Mouse (Mus musculus) layer of hippocampus, postnatal 36 days (tissue): ENCODE measurements around the gene Mysm1. TPM values are rescaled to one million over a fixed set of nuclear protein-coding genes. Genes with fewer than 3 reads are reported as not detected.

Experiments
- DNase-seq, 2 experiments: peaks; one replicate each; pipeline ENCODE4 v3.0.0; 2022
- total RNA-seq, 2 experiments: library from RNA; stranded (reverse); gene quantifications; 2 replicates each; pipeline ENCODE4 v1.2.3; 2021

Mysm1 gene
- 10 to 100 TPM; 31.9 to 35.7 TPM for total RNA-seq

DNA sequence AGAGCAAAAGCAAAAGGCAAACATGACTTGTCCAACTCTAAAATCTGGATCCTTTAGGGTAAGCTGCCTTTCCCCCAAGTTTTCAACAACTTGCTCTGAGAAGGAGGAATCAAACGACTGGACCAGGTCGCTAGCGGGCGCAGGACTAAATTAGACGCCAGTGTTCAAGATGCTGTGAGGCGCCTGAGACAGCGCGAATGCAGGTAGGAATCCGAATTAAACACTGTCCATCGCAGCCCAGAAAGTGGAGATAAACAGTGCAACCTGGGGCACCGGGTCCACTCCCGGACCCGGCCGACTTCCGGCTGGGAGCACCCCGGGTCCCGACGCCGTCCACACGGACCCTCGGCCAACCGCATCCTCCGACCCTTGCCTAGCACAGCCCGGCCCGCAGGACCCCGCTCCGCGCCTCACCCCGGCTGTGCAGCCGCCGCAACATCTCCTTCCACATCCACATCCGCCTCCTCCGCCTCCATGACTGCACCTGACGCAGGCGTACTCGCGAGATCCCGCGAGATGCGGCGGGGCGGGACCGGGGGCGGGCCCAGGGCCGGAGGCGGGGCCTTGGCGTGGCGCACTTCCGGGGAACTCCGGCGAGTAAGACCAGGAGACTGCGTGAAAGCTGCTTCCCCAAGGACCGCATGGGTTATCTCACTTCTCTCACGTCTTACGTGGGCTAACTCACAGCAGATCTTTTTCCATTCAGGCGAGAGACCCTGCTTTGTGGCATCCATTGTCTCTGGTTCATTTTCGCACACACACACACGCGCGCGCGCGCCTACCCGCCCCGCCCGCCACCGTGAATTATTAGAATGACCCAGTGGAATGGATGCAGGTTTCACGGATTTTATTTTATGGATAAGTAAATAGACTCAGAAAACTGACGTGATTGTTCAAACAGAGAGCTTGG is at the start of gene Mysm1:
Gene Mysm1, minus strand, starts transcription at position 511 of the 910 bp plus-strand sequence.
- DNase-seq = peak; percentile 92 to 93

DNA sequence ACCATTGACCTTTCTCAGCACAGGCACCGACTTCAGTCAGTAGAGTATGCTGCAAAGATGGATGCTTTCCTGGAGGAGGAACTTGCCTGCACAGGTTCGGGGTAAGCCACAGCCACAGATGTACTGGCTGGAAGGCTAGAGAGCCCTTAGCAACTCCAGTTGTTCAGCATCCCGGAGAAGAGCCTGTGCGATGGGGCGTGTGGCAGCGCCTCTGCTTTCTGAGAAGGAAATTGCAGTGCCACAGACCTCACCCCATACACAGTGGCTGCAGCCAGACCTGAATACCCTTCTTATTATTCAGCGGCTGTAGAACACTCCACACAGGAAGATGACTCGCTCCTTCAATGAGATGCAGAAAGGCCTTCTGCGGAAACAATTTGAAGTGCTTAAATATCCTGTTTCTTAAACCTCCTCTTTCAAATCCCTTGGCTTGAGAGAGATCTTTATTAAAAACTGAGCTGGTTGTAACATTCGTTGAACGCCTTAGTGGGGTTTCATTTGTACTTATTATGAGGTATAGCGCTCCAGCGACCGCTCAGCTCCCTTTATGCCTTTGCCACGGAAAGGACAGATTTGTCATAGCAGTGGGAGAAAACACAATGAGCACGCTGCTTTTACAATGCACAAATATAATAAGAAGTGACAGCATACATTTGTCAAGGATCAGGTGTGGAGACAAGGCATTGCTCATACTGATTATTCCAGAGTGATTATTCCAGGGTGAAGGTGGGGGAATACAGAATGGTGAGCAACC is 47.1 kb upstream of the Mysm1 start:
- no peak for DNase-seq

DNA sequence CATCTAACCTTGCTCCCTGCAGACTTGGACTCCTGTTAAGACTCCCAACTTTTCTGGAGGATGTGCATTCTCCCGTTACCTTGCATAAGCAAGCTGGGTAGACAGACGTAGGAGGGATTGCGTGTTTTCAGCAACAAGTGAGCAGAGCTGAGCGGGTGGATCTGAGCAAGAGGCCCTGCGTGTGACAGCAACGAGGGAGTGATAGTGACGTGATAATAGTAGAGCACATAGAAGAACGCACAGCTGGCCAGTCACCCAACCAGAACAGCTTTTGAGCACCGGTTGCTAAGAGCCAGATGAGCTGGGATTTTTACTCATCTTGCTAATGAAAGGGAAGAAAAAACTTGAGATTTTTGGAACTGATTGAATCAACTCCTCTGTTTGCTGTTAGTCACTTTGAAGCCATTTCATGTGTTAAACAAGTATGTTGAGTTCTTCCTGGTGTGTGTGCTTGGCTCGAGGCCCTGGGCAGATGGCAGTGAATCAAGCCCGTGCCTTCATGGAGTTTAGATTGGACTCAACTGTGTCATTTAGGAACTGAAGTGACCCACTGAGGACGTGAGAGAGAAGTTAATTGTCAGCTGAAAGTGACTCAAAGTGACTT is 44.6 kb upstream of the Mysm1 start:
- DNase-seq = no peak

DNA sequence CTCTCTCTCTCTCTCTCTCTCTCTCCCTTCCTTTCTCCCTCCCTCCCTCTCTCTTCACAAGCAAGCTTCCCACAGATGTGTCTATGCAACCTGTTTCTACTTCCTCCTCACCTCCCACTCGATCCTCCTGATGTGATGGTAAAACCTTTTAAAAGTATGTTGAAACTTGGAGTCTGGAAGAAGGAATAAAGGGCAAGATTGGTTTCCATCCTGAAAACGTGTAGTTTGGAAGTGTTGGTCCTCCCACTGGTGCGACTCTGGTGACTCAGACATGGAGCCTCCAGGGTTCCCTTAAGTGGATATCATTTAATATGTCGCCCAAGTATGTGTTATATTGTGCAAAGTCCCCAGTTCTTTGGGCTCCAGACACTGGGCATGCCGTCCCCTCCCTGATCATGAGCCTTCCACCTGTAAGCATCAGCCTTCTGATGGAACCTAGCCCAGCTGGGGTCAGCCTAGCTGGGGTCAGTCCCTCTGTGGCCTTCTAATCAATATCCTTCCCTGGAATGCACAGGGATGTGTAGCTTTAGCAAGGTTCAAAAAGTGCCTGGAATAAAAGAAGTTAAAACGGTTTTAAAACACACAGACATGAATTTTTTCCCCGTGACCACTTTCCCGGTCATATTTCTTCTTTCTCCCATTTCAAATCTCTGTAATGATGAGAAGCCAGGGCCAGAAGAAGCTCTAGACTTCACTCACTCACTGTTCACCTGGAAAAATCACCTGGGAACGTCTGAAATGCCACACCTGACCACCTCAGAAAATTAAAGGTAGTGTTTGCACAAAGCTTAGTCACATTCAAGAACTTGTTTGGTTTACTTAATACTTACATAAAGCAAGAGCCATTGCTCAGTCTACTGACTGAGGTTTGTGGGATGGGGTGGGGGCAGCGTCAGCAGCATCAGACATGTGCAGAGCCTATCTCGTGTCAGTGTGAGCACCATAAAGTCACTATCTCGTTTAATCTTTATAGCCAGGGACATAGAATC is 43.0 kb upstream of the Mysm1 start:
- DNase-seq = no peak

DNA sequence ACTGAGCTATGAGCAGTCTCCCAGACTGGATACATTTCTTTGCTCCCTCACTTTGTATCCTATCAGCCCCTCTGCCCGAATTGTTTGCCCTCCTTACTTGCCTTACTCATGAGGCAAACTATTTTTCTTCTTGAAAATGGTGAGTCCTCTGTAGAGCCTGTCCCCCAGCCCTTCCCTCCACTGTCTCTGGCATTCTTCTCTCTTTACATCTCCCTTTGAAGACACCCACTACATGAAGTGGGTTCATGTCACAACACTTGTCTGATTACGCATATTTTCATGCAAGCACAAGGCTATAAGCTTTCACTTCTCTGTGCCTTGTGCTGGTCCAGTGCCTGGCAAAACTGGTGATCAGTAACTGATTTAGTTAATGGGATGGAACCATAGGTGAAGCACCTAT is 41.3 kb upstream of the Mysm1 start:
- DNase-seq = no peak

DNA sequence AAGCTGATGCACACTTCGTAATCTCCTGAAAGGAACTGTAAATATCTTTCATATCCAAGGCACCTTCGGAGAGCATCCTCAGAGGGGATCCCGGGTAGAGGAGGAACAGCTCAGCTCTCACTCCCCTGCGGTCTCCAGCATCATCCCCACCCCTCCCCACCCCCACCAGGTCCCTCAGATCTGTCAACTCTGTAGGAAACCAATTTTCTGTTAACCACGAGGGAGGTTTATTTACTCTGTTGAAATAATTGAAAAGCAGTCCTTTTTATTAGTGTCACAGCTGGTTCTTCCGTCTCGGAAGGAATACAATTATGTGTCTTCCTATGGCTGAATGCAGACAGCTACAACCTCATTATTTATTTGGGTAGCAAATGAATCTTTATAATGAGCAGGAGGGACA is 39.3 kb upstream of the Mysm1 start:
- no peak for DNase-seq

DNA sequence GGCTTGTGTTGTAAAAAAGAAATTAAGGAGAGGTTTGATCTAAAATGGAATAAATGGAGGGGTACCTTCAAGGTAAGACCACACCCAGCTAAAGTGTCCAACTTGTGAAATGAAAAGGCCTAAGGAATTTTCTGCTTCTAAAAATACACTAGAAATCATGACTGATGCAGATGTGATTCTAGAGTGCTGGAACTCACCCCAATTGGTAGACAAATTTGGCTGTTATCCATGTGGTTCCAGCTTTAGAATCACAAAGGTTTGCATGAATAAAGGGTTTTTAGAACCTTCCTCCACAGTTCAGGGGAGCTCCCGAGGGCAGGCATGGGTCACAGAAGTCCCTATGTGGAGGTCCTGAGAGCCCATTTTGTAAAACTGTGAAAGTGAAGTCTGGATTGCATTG is 33.8 kb upstream of the Mysm1 start:
- no peak for DNase-seq

DNA sequence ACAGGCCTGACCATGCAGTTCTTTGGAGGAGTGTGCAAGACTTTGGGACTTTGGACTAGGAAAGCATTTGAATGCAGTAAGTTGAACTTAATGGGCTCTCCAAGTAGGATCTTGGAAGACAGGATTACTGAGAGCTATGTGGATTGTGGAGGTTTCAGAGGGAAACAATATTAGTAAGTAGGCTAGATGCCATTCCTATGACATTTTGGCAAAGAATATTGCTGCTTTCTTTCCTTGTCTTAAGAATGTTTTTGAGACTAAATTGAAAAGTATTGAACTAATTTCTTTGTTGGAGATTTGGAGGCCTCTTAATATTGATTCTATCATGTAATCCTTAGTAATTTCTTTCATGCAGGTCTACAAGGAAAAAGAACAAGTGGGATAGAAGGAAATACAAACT is 33.4 kb upstream of the Mysm1 start:
- DNase-seq = no peak

DNA sequence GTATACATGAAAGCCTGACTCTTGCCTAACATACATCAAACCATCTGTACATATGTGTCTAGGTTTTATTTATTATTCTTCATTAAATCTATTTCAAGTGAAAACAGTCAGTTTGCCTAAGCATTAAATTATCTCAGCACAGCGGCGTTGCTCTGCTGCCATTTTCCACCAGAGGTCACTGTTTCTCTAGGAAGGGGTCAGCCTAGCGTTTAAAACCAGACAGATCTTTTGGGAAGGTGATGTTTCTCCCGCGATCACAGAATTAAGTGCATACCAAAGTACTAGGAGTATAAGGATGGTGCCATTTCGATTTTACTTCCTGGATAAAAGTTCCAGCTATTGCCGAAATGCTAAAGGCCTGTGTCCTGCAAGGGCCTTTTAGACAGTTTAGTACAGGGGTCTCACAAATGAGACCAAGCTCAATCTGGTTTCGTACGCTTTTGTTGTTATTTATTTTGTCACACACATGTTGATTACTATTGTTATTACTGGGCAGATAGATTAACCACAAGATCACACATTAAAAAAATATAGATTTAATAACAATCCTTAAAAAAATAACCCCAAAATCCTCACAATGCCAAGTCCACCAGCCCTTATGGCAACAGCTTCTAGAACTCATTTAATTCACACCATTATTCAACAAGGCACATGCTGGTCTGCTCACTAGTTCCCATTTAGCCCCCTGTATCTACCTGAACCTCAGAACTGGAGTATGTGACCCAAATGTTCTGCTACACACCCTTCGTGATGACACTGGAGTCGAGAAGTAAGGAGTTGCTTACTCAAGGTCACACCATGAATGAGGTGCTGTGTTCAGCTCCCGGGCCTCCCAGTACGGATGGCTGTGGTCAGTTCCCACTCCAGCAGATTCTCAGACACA is 29.5 kb upstream of the Mysm1 start:
- DNase-seq = peak; percentile 72 to 74

DNA sequence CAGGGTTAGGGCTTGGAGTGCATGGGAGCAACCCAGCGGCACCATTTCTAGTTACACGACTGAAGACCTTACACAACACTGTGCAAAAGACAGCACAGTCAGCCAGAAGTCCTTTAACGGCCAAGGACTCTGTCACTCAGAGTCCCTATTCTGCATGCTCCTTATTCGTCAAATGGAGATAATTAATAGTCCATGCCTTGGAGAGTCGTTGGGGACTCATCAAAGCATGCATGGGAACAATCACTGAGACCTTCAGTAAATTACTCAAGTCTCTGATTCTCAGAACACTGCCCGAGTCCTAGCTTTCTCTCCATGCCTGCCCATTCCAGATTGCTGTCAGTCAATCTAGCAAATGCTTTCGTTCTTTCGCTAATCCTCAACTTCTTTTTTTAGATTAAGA is 28.9 kb upstream of the Mysm1 start:
- DNase-seq = no peak

DNA sequence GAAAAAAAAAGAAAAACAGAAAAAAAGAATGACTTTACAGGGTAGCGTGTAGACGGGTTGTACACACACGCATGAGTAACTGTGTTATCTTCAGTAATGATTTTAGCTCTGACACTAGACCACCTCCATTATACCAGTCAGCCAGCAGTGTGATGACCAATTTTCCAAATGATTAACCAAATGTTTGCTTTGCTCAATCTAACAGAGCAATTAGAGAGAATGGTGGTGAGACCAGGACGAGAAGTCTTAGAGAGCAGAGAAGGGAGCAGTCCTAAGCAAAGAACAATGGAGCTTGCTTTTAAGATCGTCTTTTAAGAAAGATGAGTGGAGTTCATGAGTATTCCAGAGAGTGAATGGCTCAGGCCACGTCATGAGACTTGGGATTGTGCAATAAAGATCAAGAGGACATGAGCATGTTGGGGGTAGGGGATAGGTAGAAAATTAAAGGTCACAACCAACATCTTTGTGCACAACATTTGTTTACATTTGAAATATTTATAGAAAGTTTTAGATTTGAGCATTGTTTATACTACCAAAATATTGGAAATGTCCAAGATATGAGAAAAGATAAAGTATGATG is 26.4 kb upstream of the Mysm1 start:
- no peak for DNase-seq

DNA sequence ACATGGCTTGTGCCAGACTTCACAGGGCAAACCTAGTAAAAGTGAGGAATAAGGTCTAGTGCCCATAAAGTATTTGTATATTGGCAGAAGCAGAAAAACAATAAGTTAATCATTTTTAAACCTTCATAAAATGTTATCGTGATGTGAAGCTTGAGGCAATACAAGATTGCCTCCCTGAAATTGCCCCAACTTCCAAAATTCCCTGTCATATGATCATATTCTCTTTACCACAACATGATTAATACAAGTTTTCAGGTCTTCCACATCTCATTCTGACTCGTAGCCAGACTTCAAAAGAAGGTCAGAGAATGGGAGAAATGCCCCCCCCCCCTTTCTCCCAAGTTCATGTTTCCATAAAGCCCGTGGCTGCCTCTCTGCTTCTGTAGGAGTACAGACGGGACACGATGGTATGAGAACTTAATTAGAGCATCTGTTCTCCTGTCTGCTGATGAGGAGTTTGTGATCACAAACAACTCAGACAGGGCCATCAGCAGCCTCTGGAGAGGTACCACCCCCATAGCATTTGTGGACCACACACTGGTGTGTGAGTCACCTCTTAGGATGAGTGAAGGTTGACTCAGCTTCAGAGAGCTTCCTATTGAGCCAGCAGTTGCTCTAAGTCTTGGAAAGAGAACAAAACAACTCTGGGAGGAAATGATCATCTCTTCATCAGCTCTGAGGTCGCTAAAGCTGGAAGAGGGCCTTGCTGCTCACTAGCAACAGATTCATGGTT is 22.3 kb upstream of the Mysm1 start:
- DNase-seq = peak in 1 of 2 experiments; percentile 14

DNA sequence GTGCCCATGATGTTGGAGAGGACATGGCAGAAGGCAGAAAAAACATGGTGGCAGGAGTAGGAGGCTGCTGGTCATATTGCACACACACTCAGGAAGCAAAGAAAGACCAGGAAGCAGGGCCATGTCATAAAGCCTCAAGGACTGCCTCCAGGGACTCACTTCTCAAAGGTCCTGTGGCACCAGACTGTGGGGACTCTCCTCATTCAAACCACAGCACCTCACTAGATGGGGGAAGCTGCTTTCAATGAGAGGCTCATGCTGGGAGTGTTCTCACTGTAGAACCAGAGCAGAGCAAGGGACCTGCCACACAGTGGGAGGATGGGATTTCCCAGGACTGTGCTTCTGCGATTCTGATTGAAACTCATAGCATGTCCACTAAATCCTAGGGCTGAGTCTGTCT is 21.2 kb upstream of the Mysm1 start:
- DNase-seq = no peak

DNA sequence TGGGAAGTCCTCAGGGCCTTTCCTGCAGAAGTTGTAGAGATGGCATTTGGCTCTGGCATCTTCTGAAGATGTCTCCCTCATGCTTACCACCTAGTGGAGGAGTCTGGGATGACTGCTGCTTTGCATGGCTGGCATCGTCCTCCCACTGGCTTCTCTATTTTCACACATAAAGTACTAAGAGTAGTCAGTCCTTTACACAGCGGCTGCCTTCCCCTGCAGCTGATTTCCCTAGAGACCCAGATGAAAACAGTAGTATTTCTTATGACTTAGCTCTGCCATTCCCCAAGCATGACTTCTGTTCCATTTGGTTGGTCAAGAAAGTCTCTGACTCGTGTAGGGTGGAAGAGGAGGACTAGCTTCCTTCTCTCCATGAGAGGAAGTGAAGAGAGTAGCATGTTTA is 20.3 kb upstream of the Mysm1 start:
- DNase-seq = no peak

DNA sequence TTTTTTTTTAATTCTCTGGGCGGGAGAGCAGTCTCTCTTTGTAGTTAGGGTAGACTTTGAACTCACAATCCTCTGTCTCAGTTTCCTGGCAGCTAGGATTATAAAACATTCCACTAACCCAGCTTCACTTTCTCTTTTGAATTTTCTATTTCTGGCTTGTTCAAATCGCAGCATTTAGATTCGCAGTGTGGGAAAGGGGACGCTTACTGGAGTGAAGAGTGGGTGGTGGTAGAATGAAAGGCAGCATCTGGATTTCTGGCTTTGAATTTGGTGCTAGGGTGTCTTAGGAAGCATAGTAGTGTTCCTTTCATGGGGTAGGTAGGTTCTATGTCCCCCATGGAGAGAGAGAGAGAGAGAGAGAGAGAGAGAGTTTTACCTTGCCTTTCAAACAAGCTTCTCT is 17.0 kb upstream of the Mysm1 start:
- DNase-seq = no peak

DNA sequence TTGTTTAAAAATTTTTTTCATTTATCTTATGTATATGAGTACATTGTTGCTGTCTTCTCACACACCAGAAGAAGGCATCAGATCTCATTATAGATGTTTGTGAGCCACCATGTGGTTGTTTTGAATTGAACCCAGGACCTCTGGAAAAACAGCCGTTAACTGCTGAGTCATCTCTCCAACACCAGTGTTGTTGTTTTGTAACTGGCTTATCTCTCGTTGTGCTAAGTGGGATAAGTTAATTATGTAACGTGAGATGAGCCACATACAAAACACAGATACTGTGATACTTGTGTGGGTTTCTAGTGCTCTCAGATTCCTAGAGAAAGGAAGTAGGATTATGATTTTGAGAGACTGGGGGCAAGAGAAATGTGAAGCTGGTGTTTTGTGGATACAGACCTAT is 11.3 kb upstream of the Mysm1 start:
- DNase-seq = no peak

DNA sequence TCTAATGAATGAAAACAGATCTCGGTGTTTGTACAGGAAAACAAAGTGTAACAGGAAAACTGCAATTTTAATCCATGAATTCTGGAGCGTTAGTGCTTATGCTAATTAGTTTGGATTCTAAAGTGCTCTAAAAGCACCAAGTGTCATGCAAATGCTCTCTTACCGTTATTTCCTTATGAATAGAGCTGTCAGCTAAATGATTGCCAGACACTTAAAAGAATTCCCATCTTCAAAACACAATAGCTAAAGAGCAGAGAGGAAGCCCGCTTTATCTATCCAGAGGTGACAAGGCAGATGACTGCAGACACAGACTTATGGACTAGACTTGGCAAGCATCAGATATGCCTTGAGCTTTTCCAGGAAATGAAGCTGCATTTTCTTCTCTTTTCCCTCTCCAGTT is 8.8 kb upstream of the Mysm1 start:
- DNase-seq = no peak

DNA sequence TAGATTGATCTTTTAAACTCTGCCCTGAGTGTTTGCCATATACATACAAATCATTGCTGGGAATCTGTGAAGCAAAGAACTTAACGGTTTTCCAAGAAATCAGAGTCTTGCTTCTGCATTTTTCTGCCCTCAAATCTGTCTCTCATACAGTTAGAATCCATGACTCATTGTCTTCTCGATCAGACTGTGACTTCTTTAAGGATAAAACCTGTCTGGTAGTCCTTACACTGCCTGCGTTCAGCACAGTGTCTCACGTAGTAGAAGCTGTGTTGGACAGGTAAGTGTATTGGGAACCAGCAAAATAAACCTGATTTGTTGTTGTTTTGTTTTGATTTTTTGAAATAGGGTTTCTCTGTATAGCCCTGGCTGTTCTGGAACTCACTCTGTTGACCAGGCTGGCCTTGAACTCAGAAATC is 608 bp upstream of the Mysm1 start:
- DNase-seq = no peak

DNA sequence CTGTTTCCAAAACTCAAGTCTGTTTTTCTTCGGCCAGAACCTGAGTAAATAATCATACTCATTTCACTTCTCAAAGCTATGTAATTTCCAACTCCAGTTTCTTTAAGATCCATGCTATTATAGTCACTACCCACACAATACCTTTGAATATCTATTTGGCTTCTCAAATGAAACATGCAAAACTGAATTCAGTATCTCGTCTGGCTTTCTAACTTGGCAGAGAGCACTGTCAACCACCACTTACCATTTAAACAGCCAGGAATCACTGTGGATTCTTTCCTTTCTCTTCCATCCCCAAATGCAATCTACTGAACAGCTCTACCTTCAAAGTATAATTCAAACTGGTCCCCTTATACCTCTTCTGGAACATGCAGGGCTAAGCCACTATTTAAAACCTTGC is 5.6 kb downstream of the Mysm1 start:
- DNase-seq = no peak

DNA sequence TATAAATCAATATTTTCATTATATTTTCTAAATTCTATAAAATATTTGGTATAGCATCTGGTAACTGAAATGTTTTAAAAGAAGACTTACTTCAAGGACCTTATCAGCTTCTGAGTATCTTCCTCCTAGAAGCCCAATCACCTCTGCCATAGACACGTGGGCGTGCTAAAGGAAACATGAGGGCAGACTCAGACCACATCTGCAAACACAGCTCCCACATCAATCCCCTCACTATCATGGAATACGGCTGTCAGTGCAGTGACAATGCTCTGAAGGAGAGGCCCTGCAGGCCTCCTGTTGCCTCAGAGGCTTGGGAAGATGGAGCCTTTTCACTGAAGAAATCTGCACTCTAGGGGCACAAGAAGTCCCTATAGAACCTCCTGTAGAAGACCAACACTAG is 26.1 kb downstream of the Mysm1 start:
- no peak for DNase-seq
